Mouse (Mus musculus) CD4-positive, CD25-positive, alpha-beta regulatory T cell, adult 9 weeks (primary cell): ENCODE results near the gene Bpifb9b. TPM values are rescaled to one million over a fixed set of nuclear protein-coding genes. Genes with fewer than 3 reads are reported as not detected.

Experiments
- polyA plus RNA-seq: library from polyadenylated mRNA; unstranded; fragments of 100-300 nt; shearing (Covaris generic); gene quantifications from one replicate; pipeline ENCODE4 v1.2.1, GENCODE M21; 2017

The Bpifb9b gene
- polyA plus RNA-seq = not detected

DNA sequence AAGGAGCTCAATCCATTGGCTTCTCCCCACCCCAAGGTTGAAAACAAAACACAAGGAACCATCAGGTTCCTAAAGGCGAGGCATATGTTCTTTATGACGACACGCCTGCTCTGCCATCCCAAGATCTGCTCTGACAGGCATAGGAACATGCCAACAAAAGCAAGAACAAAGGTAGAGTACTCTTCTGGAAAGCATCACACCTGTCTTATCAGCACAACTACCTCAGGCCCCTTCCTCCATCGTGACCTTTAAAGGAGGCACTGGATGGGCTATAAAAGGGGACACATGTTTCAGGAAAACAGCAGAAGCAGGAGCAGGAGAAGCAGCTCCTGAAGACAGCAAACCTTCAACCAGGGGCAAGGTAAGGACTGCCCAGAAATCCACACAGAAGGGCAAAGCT is at the start of gene Bpifb9b:
Gene Bpifb9b, plus strand, starts transcription at position 301 of the 400 bp plus-strand sequence.

DNA sequence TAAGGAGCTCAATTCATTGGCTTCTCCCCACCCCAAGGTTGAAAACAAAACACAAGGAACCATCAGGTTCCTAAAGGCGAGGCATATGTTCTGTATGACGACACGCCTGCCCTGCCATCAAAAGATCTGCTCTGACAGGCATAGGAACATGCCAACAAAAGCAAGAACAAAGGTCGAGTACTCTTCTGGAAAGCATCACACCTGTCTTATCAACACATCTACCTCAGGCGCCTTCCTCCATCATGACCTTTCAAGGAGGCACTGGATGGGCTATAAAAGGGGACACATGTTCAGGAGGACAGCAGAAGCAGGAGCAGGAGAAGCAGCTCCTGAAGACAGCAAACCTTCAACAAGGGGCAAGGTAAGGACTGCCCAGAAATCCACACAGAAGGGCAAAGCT is 49.5 kb upstream of the Bpifb9b start, which contains the start of gene Bpifb9a:
Gene Bpifb9a, plus strand, starts transcription at position 301 of the 400 bp plus-strand sequence.

Other genes starting within 250 kb of the Bpifb9b start
- not detected for gene Bpifa3, start 176.9 kb upstream of the Bpifb9b start, polyA plus RNA-seq
- not detected for gene Bpifa1, start 164.3 kb upstream of the Bpifb9b start, polyA plus RNA-seq
- gene Bpifa5, start 144.6 kb upstream of the Bpifb9b start, polyA plus RNA-seq = not detected
- not detected for gene Bpifb1, start 116.4 kb upstream of the Bpifb9b start, polyA plus RNA-seq
- gene Bpifb5, start 83.5 kb upstream of the Bpifb9b start, polyA plus RNA-seq = not detected
- not detected for gene Bpifb9a, start 49.4 kb upstream of the Bpifb9b start, polyA plus RNA-seq
- gene Cdk5rap1, start 65.8 kb downstream of the Bpifb9b start, polyA plus RNA-seq = 37.6 TPM
- not detected for gene Snta1, start 100.9 kb downstream of the Bpifb9b start, polyA plus RNA-seq
- 13.9 TPM for gene Cbfa2t2, start 129.3 kb downstream of the Bpifb9b start, polyA plus RNA-seq
- not detected for gene 1700003F12Rik, start 239.9 kb downstream of the Bpifb9b start, polyA plus RNA-seq
- not detected for gene Actl10, start 244.5 kb downstream of the Bpifb9b start, polyA plus RNA-seq